Mouse (Mus musculus) megakaryocyte-erythroid progenitor cell, adult 5-6 weeks (primary cell): Measurements from ENCODE around the gene 4930595D18Rik. TPM values are rescaled to one million over a fixed set of nuclear protein-coding genes. Genes with fewer than 3 reads are reported as not detected.
A peak's percentile ranks its signal among the peaks of the same experiment; 100 is the strongest.

ENCODE experiments used
- ATAC-seq: replicated peaks from 2 replicates; pipeline ENCODE4 v1.8.0; 2016; ENCODE audit warnings: mild to moderate bottlenecking, inconsistent platforms; ENCODE audit not compliant: severe bottlenecking, poor library complexity, low FRiP score, low TSS enrichment
- total RNA-seq, 2 experiments: library from RNA; stranded (forward) in 1 of 2; stranded (reverse) in 1 of 2; fragments of 200-1000, 215-1000 nt in 1 of 2; fragments of >200 nt in 1 of 2; fragmentation: Nextera tagmentation in 1 of 2; gene quantifications; 2 replicates each; pipeline ENCODE4 v1.2.3; 2014 to 2017

Gene 4930595D18Rik
- total RNA-seq (2014; fragmentation: Nextera tagmentation) (not detected in 2 replicates), total RNA-seq (2017) (not detected in 2 replicates)

- no peak for ATAC-seq
Measured at GRCm38 (mm10) chr12:111184476-111184875, at the start of gene 4930595D18Rik. TSS of gene 4930595D18Rik (minus strand) at chr12:111184491.

GRCm38 (mm10) chr12:111233798-111234197, 49.5 kb upstream of the 4930595D18Rik start:
- ATAC-seq: no peak

GRCm38 (mm10) chr12:111230793-111231192, 46.5 kb upstream of the 4930595D18Rik start:
- no peak for ATAC-seq

GRCm38 (mm10) chr12:111228488-111228887, 44.2 kb upstream of the 4930595D18Rik start:
- no peak for ATAC-seq

- no peak for ATAC-seq
Measured at GRCm38 (mm10) chr12:111227410-111227809, 43.1 kb upstream of the 4930595D18Rik start.

GRCm38 (mm10) chr12:111225197-111225780, 41.0 kb upstream of the 4930595D18Rik start:
- 0 out of 2 replicates have a peak, but pooled peaks have one; percentile 47 for ATAC-seq

- ATAC-seq: no peak
Measured at GRCm38 (mm10) chr12:111218867-111219266, 34.6 kb upstream of the 4930595D18Rik start.

- no peak for ATAC-seq
Measured at GRCm38 (mm10) chr12:111211729-111212128, 27.4 kb upstream of the 4930595D18Rik start.

- ATAC-seq: no peak
Measured at GRCm38 (mm10) chr12:111207641-111208040, 23.4 kb upstream of the 4930595D18Rik start.

GRCm38 (mm10) chr12:111203945-111204344, 19.7 kb upstream of the 4930595D18Rik start:
- ATAC-seq: no peak

GRCm38 (mm10) chr12:111203076-111203475, 18.8 kb upstream of the 4930595D18Rik start:
- no peak for ATAC-seq

- no peak for ATAC-seq
Measured at GRCm38 (mm10) chr12:111196548-111196947, 12.3 kb upstream of the 4930595D18Rik start.

GRCm38 (mm10) chr12:111193331-111193730, 9.0 kb upstream of the 4930595D18Rik start:
- no peak for ATAC-seq

- no peak for ATAC-seq
Measured at GRCm38 (mm10) chr12:111192777-111193176, 8.5 kb upstream of the 4930595D18Rik start.

- no peak for ATAC-seq
Measured at GRCm38 (mm10) chr12:111190891-111191290, 6.6 kb upstream of the 4930595D18Rik start.

- ATAC-seq: no peak
Measured at GRCm38 (mm10) chr12:111190355-111190754, 6.1 kb upstream of the 4930595D18Rik start.

GRCm38 (mm10) chr12:111188295-111188694, 4.0 kb upstream of the 4930595D18Rik start:
- ATAC-seq: no peak

- ATAC-seq: no peak
Measured at GRCm38 (mm10) chr12:111186986-111187385, 2.7 kb upstream of the 4930595D18Rik start.

- no peak for ATAC-seq
Measured at GRCm38 (mm10) chr12:111182378-111182777, 1.9 kb downstream of the 4930595D18Rik start.

- ATAC-seq: no peak
Measured at GRCm38 (mm10) chr12:111181848-111182247, 2.4 kb downstream of the 4930595D18Rik start.

GRCm38 (mm10) chr12:111178772-111179171, 5.5 kb downstream of the 4930595D18Rik start:
- no peak for ATAC-seq
